Mouse (Mus musculus): ENCODE data around the gene Cd300a. TPM values are rescaled to one million over a fixed set of nuclear protein-coding genes. Genes with fewer than 3 reads are reported as not detected.

Cd300a gene
- polyA plus RNA-seq, 1 experiment = 239 TPM

- peaks cover 6% of the 10 kb centered on the region for H3K4me1 ChIP-seq (ENCODE audit: control insufficient read depth, insufficient read depth, low read length)
- H3K4me3 ChIP-seq (ENCODE audit: insufficient read depth, low read length) = peak overlapping the region; percentile 66
- TF ChIP-seq POLR2A (IDR thresholded peaks at IDR 0.05; ENCODE audit: borderline replicate concordance, low read depth, low read length) (no peak), CTCF (IDR thresholded peaks at IDR 0.05; ENCODE audit: low read depth, low read length) (no peak)
- no peak overlapping the region for H3K27ac ChIP-seq (ENCODE audit: insufficient read depth, low read depth, low read length)
Measured at GRCm38 (mm10) chr11:114851608-114852310, 38.1 kb upstream of the Cd300a start.

- TF ChIP-seq CTCF (IDR thresholded peaks at IDR 0.05; ENCODE audit: low read depth, low read length) = no peak
- no peak for TF ChIP-seq POLR2A (IDR thresholded peaks at IDR 0.05; ENCODE audit: borderline replicate concordance, low read depth, low read length)
- Histone ChIP-seq H3K4me3 (ENCODE audit: insufficient read depth, low read length) (peak overlapping the region; percentile 66), H3K4me1 (ENCODE audit: control insufficient read depth, insufficient read depth, low read length) (peaks cover 6% of the 10 kb centered on the region), H3K27ac (ENCODE audit: insufficient read depth, low read depth, low read length) (no peak overlapping the region)
Measured at GRCm38 (mm10) chr11:114852311-114853173, 37.3 kb upstream of the Cd300a start.

- TF ChIP-seq POLR2A (IDR thresholded peaks at IDR 0.05; ENCODE audit: borderline replicate concordance, low read depth, low read length) = no peak
- no peak for TF ChIP-seq CTCF (IDR thresholded peaks at IDR 0.05; ENCODE audit: low read depth, low read length)
- H3K4me3 ChIP-seq (ENCODE audit: insufficient read depth, low read length) = peak overlapping the region; percentile 66
- H3K27ac ChIP-seq (ENCODE audit: insufficient read depth, low read depth, low read length) = no peak overlapping the region
- peaks cover 6% of the 10 kb centered on the region for H3K4me1 ChIP-seq (ENCODE audit: control insufficient read depth, insufficient read depth, low read length)
Measured at GRCm38 (mm10) chr11:114853174-114853838, 36.5 kb upstream of the Cd300a start.

- no peak overlapping the region for H3K27ac ChIP-seq (ENCODE audit: insufficient read depth, low read depth, low read length)
- TF ChIP-seq CTCF (IDR thresholded peaks at IDR 0.05; ENCODE audit: low read depth, low read length) (no peak), POLR2A (IDR thresholded peaks at IDR 0.05; ENCODE audit: borderline replicate concordance, low read depth, low read length) (no peak)
- no peak overlapping the region for H3K4me3 ChIP-seq (ENCODE audit: insufficient read depth, low read length)
- peaks cover 6% of the 10 kb centered on the region for H3K4me1 ChIP-seq (ENCODE audit: control insufficient read depth, insufficient read depth, low read length)
Measured at GRCm38 (mm10) chr11:114854581-114854980, 35.3 kb upstream of the Cd300a start.

GRCm38 (mm10) chr11:114856125-114856524 is 33.7 kb upstream of the Cd300a start:
- no peak for TF ChIP-seq CTCF (IDR thresholded peaks at IDR 0.05; ENCODE audit: low read depth, low read length)
- TF ChIP-seq POLR2A (IDR thresholded peaks at IDR 0.05; ENCODE audit: borderline replicate concordance, low read depth, low read length) = no peak
- no peak overlapping the region for H3K4me3 ChIP-seq (ENCODE audit: insufficient read depth, low read length)
- H3K4me1 ChIP-seq (ENCODE audit: control insufficient read depth, insufficient read depth, low read length) = peaks cover 13% of the 10 kb centered on the region
- no peak overlapping the region for H3K27ac ChIP-seq (ENCODE audit: insufficient read depth, low read depth, low read length)

- Histone ChIP-seq H3K4me1 (ENCODE audit: control insufficient read depth, insufficient read depth, low read length) (peaks cover 7% of the 10 kb centered on the region), H3K4me3 (ENCODE audit: insufficient read depth, low read length) (no peak overlapping the region), H3K27ac (ENCODE audit: insufficient read depth, low read depth, low read length) (no peak overlapping the region)
- TF ChIP-seq POLR2A (IDR thresholded peaks at IDR 0.05; ENCODE audit: borderline replicate concordance, low read depth, low read length) (no peak), CTCF (IDR thresholded peaks at IDR 0.05; ENCODE audit: low read depth, low read length) (no peak; the same call in 1 of the 2 replicates)
Measured at GRCm38 (mm10) chr11:114858641-114859040, 31.2 kb upstream of the Cd300a start.

- TF ChIP-seq CTCF (IDR thresholded peaks at IDR 0.05; ENCODE audit: low read depth, low read length) = no peak
- TF ChIP-seq POLR2A (IDR thresholded peaks at IDR 0.05; ENCODE audit: borderline replicate concordance, low read depth, low read length) = no peak
- peaks cover 10% of the 10 kb centered on the region for H3K4me1 ChIP-seq (ENCODE audit: control insufficient read depth, insufficient read depth, low read length)
- H3K4me3 ChIP-seq (ENCODE audit: insufficient read depth, low read length) = no peak overlapping the region
- no peak overlapping the region for H3K27ac ChIP-seq (ENCODE audit: insufficient read depth, low read depth, low read length)
Measured at GRCm38 (mm10) chr11:114861057-114861456, 28.8 kb upstream of the Cd300a start.

- TF ChIP-seq POLR2A (IDR thresholded peaks at IDR 0.05; ENCODE audit: borderline replicate concordance, low read depth, low read length) (no peak), CTCF (IDR thresholded peaks at IDR 0.05; ENCODE audit: low read depth, low read length) (no peak)
- peaks cover 21% of the 10 kb centered on the region for H3K4me1 ChIP-seq (ENCODE audit: control insufficient read depth, insufficient read depth, low read length)
Measured at GRCm38 (mm10) chr11:114862687-114863086, 27.2 kb upstream of the Cd300a start.

GRCm38 (mm10) chr11:114863918-114864420 is 25.9 kb upstream of the Cd300a start:
- H3K27ac ChIP-seq (ENCODE audit: insufficient read depth, low read depth, low read length) = no peak overlapping the region
- H3K4me3 ChIP-seq (ENCODE audit: insufficient read depth, low read length) = no peak overlapping the region
- peaks cover 21% of the 10 kb centered on the region for H3K4me1 ChIP-seq (ENCODE audit: control insufficient read depth, insufficient read depth, low read length)
- no peak for TF ChIP-seq CTCF (IDR thresholded peaks at IDR 0.05; ENCODE audit: low read depth, low read length)
- no peak for TF ChIP-seq POLR2A (IDR thresholded peaks at IDR 0.05; ENCODE audit: borderline replicate concordance, low read depth, low read length)

More at GRCm38 (mm10) chr11:114862687-114863086, 27.2 kb upstream of the Cd300a start:
- Histone ChIP-seq H3K27ac (ENCODE audit: insufficient read depth, low read depth, low read length) (no peak overlapping the region), H3K4me3 (ENCODE audit: insufficient read depth, low read length) (no peak overlapping the region)

Data from bone marrow macrophage, adult 2 months (primary cell).